Mouse (Mus musculus): Measurements from ENCODE around the gene Med13. TPM values are rescaled to one million over a fixed set of nuclear protein-coding genes. Genes with fewer than 3 reads are reported as not detected.

Gene Med13
- 7.0 and 9.0 TPM in 2 replicates for polyA plus RNA-seq (2015; fragmentation: Nextera tagmentation; extraction: Ambion mirVana)

GRCm38 (mm10) chr11:86356854-86357788 is at the start of gene Med13:
TSS of gene Med13 (minus strand) at chr11:86357602.
- WGBS: under 1% methylated on average over 68 of the region's 81 CpGs

GRCm38 (mm10) chr11:86404590-86404989 is 47.2 kb upstream of the Med13 start:
- no peak overlapping the region for H3K4me2 ChIP-seq (replicated peaks)
- no peak overlapping the region for H3K27ac ChIP-seq
- no peaks in the 10 kb centered on the region for H3K27me3 ChIP-seq (replicated peaks)
- H3K36me3 ChIP-seq: no peaks in the 10 kb centered on the region
- ATAC-seq: no peak
- H3K9me3 ChIP-seq: no peaks in the 10 kb centered on the region
- no peak overlapping the region for H3K9ac ChIP-seq
- WGBS: 75% methylated on average over 4 of the region's 4 CpGs
- H3K4me1 ChIP-seq (replicated peaks): 0 out of 2 replicates have a peak, but pooled peaks cover 5% of the 10 kb centered on the region
- no peak overlapping the region for H3K4me3 ChIP-seq (replicated peaks)

More at GRCm38 (mm10) chr11:86356854-86357788, at the start of gene Med13:
- Histone ChIP-seq H3K27me3 (replicated peaks) (no peaks in the 10 kb centered on the region), H3K36me3 (no peaks in the 10 kb centered on the region), H3K9me3 (no peaks in the 10 kb centered on the region), H3K4me1 (replicated peaks) (0 out of 2 replicates have a peak, but pooled peaks cover 5% of the 10 kb centered on the region), H3K27ac (peak within 1 kb of the TSS; percentile 98), H3K9ac (peak within 1 kb of the TSS; percentile 91), H3K4me2 (replicated peaks) (peak within 1 kb of the TSS; percentile 64), H3K4me3 (replicated peaks) (peak within 1 kb of the TSS; percentile 91)
- peak; percentile 53 for ATAC-seq

GRCm38 (mm10) chr11:86403845-86404244 is 46.4 kb upstream of the Med13 start:
- 0 out of 2 replicates have a peak, but pooled peaks cover 2% of the 10 kb centered on the region for H3K4me1 ChIP-seq (replicated peaks)
- H3K36me3 ChIP-seq: no peaks in the 10 kb centered on the region
- no peak for ATAC-seq
- 90% methylated on average over 2 of the region's 2 CpGs for WGBS
- no peak overlapping the region for H3K9ac ChIP-seq
- no peak overlapping the region for H3K27ac ChIP-seq
- H3K9me3 ChIP-seq: no peaks in the 10 kb centered on the region
- H3K27me3 ChIP-seq (replicated peaks): no peaks in the 10 kb centered on the region
- H3K4me2 ChIP-seq (replicated peaks): no peak overlapping the region
- H3K4me3 ChIP-seq (replicated peaks): no peak overlapping the region

GRCm38 (mm10) chr11:86399241-86400107 is 42.1 kb upstream of the Med13 start:
- WGBS: 80% methylated on average over 9 of the region's 9 CpGs
- H3K36me3 ChIP-seq: no peaks in the 10 kb centered on the region
- no peak for ATAC-seq

GRCm38 (mm10) chr11:86396950-86397594 is 39.7 kb upstream of the Med13 start:
- Histone ChIP-seq H3K4me1 (replicated peaks) (peaks cover 8% of the 10 kb centered on the region; the same call in 1 of the 2 replicates), H3K9ac (no peak overlapping the region), H3K27me3 (replicated peaks) (no peaks in the 10 kb centered on the region), H3K36me3 (no peaks in the 10 kb centered on the region), H3K9me3 (no peaks in the 10 kb centered on the region), H3K4me2 (replicated peaks) (peak overlapping the region; percentile 45), H3K27ac (peak overlapping the region; percentile 85), H3K4me3 (replicated peaks) (no peak overlapping the region)
- WGBS: 48% methylated on average over 5 of the region's 5 CpGs
- peak; percentile 84 for ATAC-seq

More at GRCm38 (mm10) chr11:86399241-86400107, 42.1 kb upstream of the Med13 start:
- H3K9ac ChIP-seq: no peak overlapping the region
- no peak overlapping the region for H3K4me2 ChIP-seq (replicated peaks)
- no peaks in the 10 kb centered on the region for H3K9me3 ChIP-seq
- no peak overlapping the region for H3K4me3 ChIP-seq (replicated peaks)
- H3K4me1 ChIP-seq (replicated peaks): peaks cover 10% of the 10 kb centered on the region; the same call in 1 of the 2 replicates
- H3K27ac ChIP-seq: no peak overlapping the region
- H3K27me3 ChIP-seq (replicated peaks): no peaks in the 10 kb centered on the region

GRCm38 (mm10) chr11:86396518-86396917 is 39.1 kb upstream of the Med13 start:
- Histone ChIP-seq H3K27ac (peak overlapping the region; percentile 85), H3K27me3 (replicated peaks) (no peaks in the 10 kb centered on the region), H3K9me3 (no peaks in the 10 kb centered on the region), H3K36me3 (no peaks in the 10 kb centered on the region), H3K4me1 (replicated peaks) (peaks cover 8% of the 10 kb centered on the region; the same call in 1 of the 2 replicates), H3K4me2 (replicated peaks) (peak overlapping the region; percentile 45), H3K9ac (no peak overlapping the region), H3K4me3 (replicated peaks) (no peak overlapping the region)
- 22% methylated on average over 2 of the region's 2 CpGs for WGBS
- ATAC-seq: peak; percentile 23; the same call in 1 of the 2 replicates

GRCm38 (mm10) chr11:86395513-86396125 is 38.2 kb upstream of the Med13 start:
- H3K4me1 ChIP-seq (replicated peaks): peaks cover 8% of the 10 kb centered on the region; the same call in 1 of the 2 replicates
- ATAC-seq: peak; percentile 64
- H3K9me3 ChIP-seq: no peaks in the 10 kb centered on the region
- H3K9ac ChIP-seq: no peak overlapping the region
- H3K27ac ChIP-seq: peak overlapping the region; percentile 72
- no peak overlapping the region for H3K4me3 ChIP-seq (replicated peaks)
- H3K36me3 ChIP-seq: no peaks in the 10 kb centered on the region
- peak overlapping the region; percentile 42 for H3K4me2 ChIP-seq (replicated peaks)
- H3K27me3 ChIP-seq (replicated peaks): no peaks in the 10 kb centered on the region
- 4% methylated on average over 9 of the region's 9 CpGs for WGBS

- H3K4me2 ChIP-seq (replicated peaks): peak overlapping the region; percentile 42
- H3K36me3 ChIP-seq: no peaks in the 10 kb centered on the region
- H3K4me1 ChIP-seq (replicated peaks): peaks cover 8% of the 10 kb centered on the region; the same call in 1 of the 2 replicates
- 61% methylated on average over 4 of the region's 4 CpGs for WGBS
- H3K9ac ChIP-seq: no peak overlapping the region
- peak; percentile 31; the same call in 1 of the 2 replicates for ATAC-seq
- H3K27ac ChIP-seq: peak overlapping the region; percentile 72
- H3K27me3 ChIP-seq (replicated peaks): no peaks in the 10 kb centered on the region
- H3K9me3 ChIP-seq: no peaks in the 10 kb centered on the region
- H3K4me3 ChIP-seq (replicated peaks): no peak overlapping the region
Measured at GRCm38 (mm10) chr11:86395100-86395499, 37.7 kb upstream of the Med13 start.

GRCm38 (mm10) chr11:86391687-86392086 is 34.3 kb upstream of the Med13 start:
- no peak overlapping the region for H3K9ac ChIP-seq
- H3K36me3 ChIP-seq: no peaks in the 10 kb centered on the region
- peak; percentile 59 for ATAC-seq
- 66% methylated on average over 7 of the region's 7 CpGs for WGBS
- H3K4me1 ChIP-seq (replicated peaks): peaks cover 15% of the 10 kb centered on the region; the same call in 1 of the 2 replicates
- no peak overlapping the region for H3K4me3 ChIP-seq (replicated peaks)
- H3K27me3 ChIP-seq (replicated peaks): no peaks in the 10 kb centered on the region
- peak overlapping the region; percentile 64 for H3K27ac ChIP-seq
- H3K4me2 ChIP-seq (replicated peaks): peak overlapping the region; percentile 40
- no peaks in the 10 kb centered on the region for H3K9me3 ChIP-seq

- no peak overlapping the region for H3K9ac ChIP-seq
- 0 out of 2 replicates have a peak, but pooled peaks cover 12% of the 10 kb centered on the region for H3K4me1 ChIP-seq (replicated peaks)
- WGBS: 50% methylated on average over 1 of the region's 1 CpGs
- no peak overlapping the region for H3K4me2 ChIP-seq (replicated peaks)
- H3K27ac ChIP-seq: peak overlapping the region; percentile 73
- no peak overlapping the region for H3K4me3 ChIP-seq (replicated peaks)
- H3K36me3 ChIP-seq: no peaks in the 10 kb centered on the region
- H3K9me3 ChIP-seq: no peaks in the 10 kb centered on the region
- peak; percentile 69 for ATAC-seq
- H3K27me3 ChIP-seq (replicated peaks): no peaks in the 10 kb centered on the region
Measured at GRCm38 (mm10) chr11:86390308-86390707, 32.9 kb upstream of the Med13 start.

- Histone ChIP-seq H3K27ac (no peak overlapping the region), H3K36me3 (no peaks in the 10 kb centered on the region), H3K4me2 (replicated peaks) (no peak overlapping the region), H3K27me3 (replicated peaks) (no peaks in the 10 kb centered on the region), H3K4me1 (replicated peaks) (0 out of 2 replicates have a peak, but pooled peaks cover 12% of the 10 kb centered on the region), H3K9me3 (no peaks in the 10 kb centered on the region), H3K4me3 (replicated peaks) (no peak overlapping the region), H3K9ac (no peak overlapping the region)
- ATAC-seq: no peak
- 72% methylated on average over 4 of the region's 4 CpGs for WGBS
Measured at GRCm38 (mm10) chr11:86389506-86389905, 32.1 kb upstream of the Med13 start.

Data from intestine, embryonic 15.5 days (tissue).